Mouse (Mus musculus) lung, adult 2 months (tissue): ENCODE data around the gene A630001G21Rik. TPM values are rescaled to one million over a fixed set of nuclear protein-coding genes. Genes with fewer than 3 reads are reported as not detected.

Source experiments
- DNase-seq: peaks from one replicate; pipeline ENCODE4 v3.0.0; 2022
- H3K4me1 ChIP-seq: fragments of 200-500 bp; 2 replicates; pipeline ENCODE4 v1.6.1; 2011; ENCODE audit warnings: low read length; ENCODE audit not compliant: control insufficient read depth, insufficient read depth
- H3K4me3 ChIP-seq: fragments of 200-500 bp; replicated peaks from 2 replicates; pipeline ENCODE3; 2011; ENCODE audit warnings: low read depth, mild to moderate bottlenecking, control low read depth, low read length; ENCODE audit errors: extremely low read depth
- CTCF ChIP-seq: fragments of 200-500 bp; IDR thresholded peaks from 2 replicates; pipeline ENCODE4 v1.5.1; 2011; ENCODE audit warnings: mild to moderate bottlenecking, low read length, control low read depth; ENCODE audit not compliant: insufficient read depth
- POLR2A ChIP-seq: fragments of 200-500 bp; IDR thresholded peaks from 2 replicates; pipeline ENCODE4 v1.6.1; 2011; ENCODE audit warnings: low read depth, mild to moderate bottlenecking, control low read depth, low read length, borderline replicate concordance; ENCODE audit errors: extremely low read depth
- WGBS: fragments of 180-500 bp; shearing (Covaris S2); methylation state at CpG from one replicate; pipeline ENCODE4 v1.1.7; 2018; 5-methylcytosine and 5-hydroxymethylcytosine counted together
- polyA plus RNA-seq: library from polyadenylated mRNA; depleted of rRNA; stranded (reverse); fragments of >200 nt; gene quantifications from 2 replicates; pipeline ENCODE4 v1.2.3, GENCODE M21; 2012

A630001G21Rik gene
- polyA plus RNA-seq, 1 experiment: 3.6 TPM

GRCm38 (mm10) chr1:85739819-85740218 is 38.6 kb downstream of the A630001G21Rik start:
- Histone ChIP-seq H3K4me1 (no peaks in the 10 kb centered on the region), H3K4me3 (no peak overlapping the region)
- no peak for TF ChIP-seq POLR2A
- TF ChIP-seq CTCF: no peak
- DNase-seq: no peak

- no peak overlapping the region for H3K4me3 ChIP-seq
- 93% methylated on average over 4 of the region's 4 CpGs for WGBS
- DNase-seq: no peak
- no peaks in the 10 kb centered on the region for H3K4me1 ChIP-seq
- no peak for TF ChIP-seq CTCF
- TF ChIP-seq POLR2A: no peak
These were observed 39.4 kb downstream of the A630001G21Rik start for GRCm38 (mm10) chr1:85739000-85739399.

- whole genome bisulfite sequencing: 35% methylated on average over 18 of the region's 18 CpGs
- peak; percentile 66 for TF ChIP-seq CTCF
- TF ChIP-seq POLR2A: no peak
- Histone ChIP-seq H3K4me1 (no peaks in the 10 kb centered on the region), H3K4me3 (peak overlapping the region; percentile 57)
- peak; percentile 58 for DNase-seq
These were observed 41.9 kb downstream of the A630001G21Rik start for GRCm38 (mm10) chr1:85736355-85737184.

DNA sequence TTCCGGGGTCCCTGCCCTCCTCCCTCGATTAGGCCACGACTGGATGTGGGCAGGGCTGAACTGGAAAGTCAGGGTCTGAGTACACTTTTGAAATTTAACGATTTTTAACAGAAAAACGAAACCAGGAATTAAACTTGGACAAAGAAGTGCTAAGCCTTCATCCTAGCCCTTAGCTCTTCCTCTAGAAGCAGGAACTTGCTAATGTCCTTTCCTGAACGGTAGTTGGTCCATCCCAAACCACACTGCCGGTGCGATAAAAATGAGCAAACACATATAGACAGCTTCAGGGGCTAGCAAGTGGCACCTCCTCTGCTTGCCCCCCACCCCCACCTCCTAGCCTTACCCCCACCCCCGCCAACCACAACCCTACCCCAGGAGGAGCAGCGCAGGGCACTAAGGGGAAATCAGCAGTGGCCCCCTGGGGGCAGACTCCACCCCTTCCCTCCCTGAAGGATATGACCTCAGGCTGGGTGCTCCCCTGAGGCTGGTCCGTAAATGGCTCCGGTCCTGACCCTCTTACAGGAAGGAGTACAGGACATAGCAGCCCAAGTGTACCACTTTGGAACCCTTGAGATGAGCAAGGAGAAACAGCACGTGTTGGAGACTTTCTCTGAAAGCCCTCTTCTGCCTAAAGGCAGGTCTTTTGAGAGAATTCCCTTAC is 42.9 kb downstream of the A630001G21Rik start:
- WGBS: 43% methylated on average over 13 of the region's 13 CpGs
- TF ChIP-seq POLR2A (peak; percentile 45; the same call in 1 of the 2 replicates), CTCF (no peak)
- H3K4me1 ChIP-seq: no peaks in the 10 kb centered on the region
- peak overlapping the region; percentile 57 for H3K4me3 ChIP-seq
- DNase-seq: peak; percentile 27

DNA sequence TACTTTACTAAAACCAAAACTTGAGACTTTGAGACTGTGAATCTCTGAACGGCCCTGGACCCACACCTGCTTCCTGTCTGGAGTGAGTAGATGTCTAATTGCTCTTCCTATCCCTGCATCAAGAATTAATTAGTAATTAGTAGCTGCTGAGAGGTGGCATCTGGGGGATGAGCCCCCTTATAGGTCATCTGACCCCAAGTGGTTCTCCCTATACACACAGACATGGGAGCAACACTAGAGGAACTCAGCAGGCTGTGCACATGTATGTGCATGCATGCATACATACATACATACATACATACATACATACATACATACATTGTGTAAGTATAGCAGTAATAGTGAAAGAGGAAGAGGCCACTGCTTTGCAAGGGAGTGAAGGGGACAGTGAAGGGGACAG is 43.9 kb downstream of the A630001G21Rik start:
- DNase-seq: no peak
- no peaks in the 10 kb centered on the region for H3K4me1 ChIP-seq
- TF ChIP-seq POLR2A: no peak
- TF ChIP-seq CTCF: no peak
- H3K4me3 ChIP-seq: no peak overlapping the region
- 62% methylated on average over 1 of the region's 1 CpGs for WGBS

DNA sequence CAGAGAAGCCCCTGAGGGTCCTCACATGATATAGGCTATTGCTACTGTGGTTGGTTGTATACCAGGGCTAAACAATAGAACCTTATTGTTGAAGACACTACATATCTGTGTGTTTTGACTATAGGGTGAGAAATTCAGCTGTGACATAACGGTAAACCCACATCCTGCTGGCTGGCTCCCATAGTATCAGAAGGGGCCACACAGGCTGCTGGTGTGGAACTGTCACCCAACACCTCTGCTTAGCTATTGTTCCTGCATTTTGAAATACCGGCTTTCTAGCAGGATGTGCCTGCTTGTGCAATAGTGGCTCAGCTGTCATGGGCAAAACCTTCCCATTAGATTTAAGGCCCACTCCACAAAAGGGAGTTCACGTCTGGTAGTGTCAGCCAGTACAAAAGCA is 45.9 kb downstream of the A630001G21Rik start:
- no peak for DNase-seq
- Histone ChIP-seq H3K4me1 (no peaks in the 10 kb centered on the region), H3K4me3 (no peak overlapping the region)
- WGBS: 68% methylated on average over 3 of the region's 3 CpGs
- TF ChIP-seq POLR2A: no peak
- no peak for TF ChIP-seq CTCF

GRCm38 (mm10) chr1:85730471-85730870 is 48.0 kb downstream of the A630001G21Rik start:
- no peak for DNase-seq
- Histone ChIP-seq H3K4me1 (no peaks in the 10 kb centered on the region), H3K4me3 (no peak overlapping the region)
- TF ChIP-seq POLR2A (no peak), CTCF (no peak)
- 74% methylated on average over 6 of the region's 6 CpGs for WGBS

- H3K4me3 ChIP-seq: no peak overlapping the region
- no peaks in the 10 kb centered on the region for H3K4me1 ChIP-seq
- WGBS: 57% methylated on average over 10 of the region's 10 CpGs
- TF ChIP-seq POLR2A (no peak), CTCF (no peak)
- DNase-seq: no peak
These were observed 58.1 kb downstream of the A630001G21Rik start for GRCm38 (mm10) chr1:85720220-85720893.

GRCm38 (mm10) chr1:85719049-85719448 is 59.4 kb downstream of the A630001G21Rik start:
- H3K4me1 ChIP-seq: no peaks in the 10 kb centered on the region
- no peak for DNase-seq
- WGBS: 56% methylated on average over 4 of the region's 4 CpGs
- H3K4me3 ChIP-seq: no peak overlapping the region
- no peak for TF ChIP-seq CTCF
- TF ChIP-seq POLR2A: no peak
